In the genomic region with DNA sequence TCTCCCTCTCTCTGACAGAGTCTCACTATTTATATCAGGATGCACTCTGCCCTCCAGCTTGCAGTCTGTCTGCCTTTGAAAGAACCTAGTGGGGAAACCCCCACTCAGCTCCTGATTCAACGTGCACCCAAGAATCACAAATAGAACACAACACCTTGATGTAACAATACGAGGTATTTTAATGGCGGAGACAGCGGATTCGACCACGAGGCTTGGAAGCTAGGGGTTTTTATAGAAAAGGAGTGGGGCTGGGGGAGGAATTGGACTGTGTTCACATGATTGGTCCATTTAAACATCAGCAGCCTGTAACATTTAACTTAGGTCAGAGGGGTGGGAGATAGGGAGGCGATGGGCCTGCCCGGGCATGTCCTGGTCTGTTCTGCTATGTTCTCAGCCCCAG, we compare ENCODE assay signal across 5 mouse cellular contexts. TPM values are rescaled to one million over a fixed set of nuclear protein-coding genes. Genes with fewer than 3 reads are reported as not detected.
"Had no signal": no experiment of that assay in that cellular context is flagged by ENCODE, and none has a peak within 500 bp of the region (broad histone marks: within the 10 kb centered on the region; RNA-seq: fewer than 3 reads in every experiment).

No protein-coding gene starts in this region.

RNA-seq across cellular contexts. Expression of gene Cfap61, which starts 34.3 kb away (rescaled TPM):
- total RNA-seq: megakaryocyte-erythroid progenitor cell, adult 5-6 weeks had no signal
- polyA plus RNA-seq: lung, embryonic 14.5 days; small intestine, adult 2 months; stomach, embryonic 14.5 days; urinary bladder, adult 2 months had no signal
